Mouse (Mus musculus): Measurements from ENCODE around the gene Il34.

- TF ChIP-seq CTCF (IDR thresholded peaks at IDR 0.05; ENCODE audit: extremely low read depth, insufficient read depth, low read length) (no peak), POLR2A (IDR thresholded peaks at IDR 0.05; ENCODE audit: extremely low read depth, insufficient read depth, low read length) (no peak)
Observed at GRCm38 (mm10) chr8:110719898-110720653, 85.6 kb downstream of the Il34 start.

Measured in cortical plate, adult 2 months (tissue).